Mouse (Mus musculus): ENCODE measurements around the gene Mbd3.

- TF ChIP-seq POLR2A (IDR thresholded peaks at IDR 0.05; ENCODE audit: insufficient read depth, low read depth, low read length) (no peak), CTCF (IDR thresholded peaks at IDR 0.05; ENCODE audit: insufficient read depth, low read depth, low read length) (no peak)
Observed at GRCm38 (mm10) chr10:80400704-80401161, 1.4 kb upstream of the Mbd3 start.
